Mouse (Mus musculus): ENCODE results near the gene Tmod1.

- no peak for TF ChIP-seq POLR2A (IDR thresholded peaks at IDR 0.05; ENCODE audit: extremely low read depth, insufficient read depth, low read length)
- TF ChIP-seq CTCF (IDR thresholded peaks at IDR 0.05; ENCODE audit: extremely low read depth, insufficient read depth, low read length), result no peak
Measured at GRCm38 (mm10) chr4:46076892-46077291, 38.2 kb downstream of the Tmod1 start.
